Mouse (Mus musculus) mouse embryonic stem cell (cell line): ENCODE measurements around the gene Irf2.

Experiments
- in situ Hi-C, 2 experiments: fragments of 300-500 bp; cut with MboI; formaldehyde crosslinking; loops; 1 replicate in 1 of 2; 3 replicates in 1 of 2; pipeline ENCODE4 v1.14.3; 2019 to 2020; ENCODE audit warnings: low sequenced_read_pairs in 2 of 2, low pct_unique_long_range_greater_than_20kb in 1 of 2, mixed read lengths in 1 of 2; ENCODE audit not compliant: unreplicated experiment in 1 of 2

Gene Irf2

DNA sequence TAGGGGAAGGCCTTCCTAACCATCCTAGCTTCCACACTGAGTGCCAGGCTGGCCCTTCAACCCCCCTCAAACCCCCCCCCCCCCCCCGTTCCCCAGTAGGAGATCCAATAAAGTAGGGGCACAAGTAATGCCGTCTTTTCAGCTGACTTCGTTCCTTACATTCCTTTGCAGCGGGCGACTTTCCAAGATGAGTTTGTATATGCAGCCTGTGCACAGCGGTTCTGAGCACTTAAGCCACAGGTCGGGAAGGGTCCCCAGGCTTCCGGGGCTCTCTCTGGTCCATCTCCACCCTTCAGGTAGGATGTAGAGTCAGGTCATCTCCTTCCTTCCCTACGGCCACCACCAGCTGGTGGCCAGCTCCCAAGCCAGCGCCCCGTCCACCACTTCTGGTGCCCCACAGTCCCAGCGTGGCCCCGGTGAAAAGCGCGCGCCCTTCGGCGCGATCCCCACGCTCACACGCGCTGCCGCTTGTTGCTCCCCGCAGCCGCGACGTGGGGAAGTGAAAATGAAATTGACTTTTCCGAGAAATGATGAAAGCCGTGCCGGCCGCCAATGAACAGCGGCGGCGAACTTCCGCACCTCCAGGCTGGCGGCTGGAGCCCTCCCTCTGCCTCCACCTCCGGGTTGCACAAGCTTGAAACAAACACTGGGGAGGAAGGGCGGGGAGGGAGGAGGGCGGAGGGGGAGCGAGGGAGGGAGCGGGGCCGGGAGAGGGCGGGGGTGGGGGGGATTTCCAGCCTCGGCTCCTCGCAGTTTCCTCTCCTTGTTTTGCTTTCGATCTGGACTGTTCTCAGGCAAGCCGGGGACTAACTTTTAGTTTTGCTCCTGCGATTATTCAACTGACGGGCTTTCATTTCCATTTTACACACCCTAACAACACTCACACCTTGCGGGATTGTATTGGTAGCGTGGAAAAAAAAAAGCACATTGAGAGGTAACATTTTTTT is at the start of gene Irf2:
Gene Irf2, plus strand, starts transcription at position 730 of the 947 bp plus-strand sequence.
- in situ Hi-C loops: no loop called here

DNA sequence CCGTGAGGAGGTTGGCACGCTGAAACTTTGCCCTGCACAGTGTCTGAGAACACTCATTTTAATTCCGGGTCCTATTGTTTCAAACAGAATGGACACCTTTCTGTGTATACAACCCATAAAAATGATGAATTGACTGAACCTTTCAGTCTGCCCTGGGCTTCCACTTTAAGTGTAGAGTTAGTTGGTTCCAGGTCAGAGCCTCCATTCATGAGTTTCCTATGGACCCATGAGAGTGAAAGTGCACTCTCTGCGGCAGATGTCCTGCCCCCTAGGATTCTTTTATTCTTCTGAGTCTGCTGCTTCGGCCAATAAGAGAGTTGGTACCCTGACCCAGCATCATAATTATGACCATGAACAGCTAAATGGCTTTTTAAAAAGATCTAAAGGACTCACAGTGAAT is 49.4 kb upstream of the Irf2 start:
- in situ Hi-C loops: no loop called here

DNA sequence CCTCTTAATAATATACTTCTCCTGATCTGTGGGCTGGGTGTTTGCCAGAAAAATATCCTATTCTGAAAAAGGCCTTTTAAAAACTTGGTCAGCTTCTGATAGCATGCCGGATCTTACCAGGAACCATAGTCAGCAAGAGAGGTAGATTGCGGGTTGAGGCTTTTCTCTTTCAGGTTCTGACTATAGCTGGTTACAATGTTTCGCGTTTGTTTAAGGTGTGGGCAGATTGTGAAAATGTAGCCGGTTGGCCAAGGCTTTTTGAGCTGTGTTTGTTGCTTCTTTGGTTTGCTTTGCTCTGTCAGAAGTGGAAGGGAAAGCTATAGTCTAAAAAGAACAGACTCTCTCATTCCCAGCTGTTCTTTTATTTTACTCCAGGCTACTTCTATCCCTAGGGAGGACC is 49.0 kb upstream of the Irf2 start:
- in situ Hi-C loops: no loop called here

DNA sequence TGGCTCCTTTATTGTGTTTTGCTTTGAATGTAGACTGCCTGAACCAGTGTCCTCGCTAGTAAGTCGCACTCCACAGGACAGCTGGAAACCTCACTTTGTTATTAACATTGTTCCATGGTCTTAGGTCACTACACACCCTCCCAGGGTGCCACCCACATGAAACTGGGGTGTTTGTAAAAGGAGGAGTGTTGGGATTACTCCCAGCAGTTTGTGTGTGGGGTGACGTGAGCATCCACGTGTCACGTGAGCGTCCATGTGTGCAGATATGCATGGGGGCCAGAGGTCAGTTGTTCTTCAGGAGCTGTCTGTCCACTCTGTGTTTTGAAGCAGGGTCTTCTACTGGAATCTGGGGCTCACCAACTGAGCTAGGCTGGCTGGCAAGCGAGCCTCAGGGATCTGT is 48.2 kb upstream of the Irf2 start:
- in situ Hi-C loops: no loop called here

DNA sequence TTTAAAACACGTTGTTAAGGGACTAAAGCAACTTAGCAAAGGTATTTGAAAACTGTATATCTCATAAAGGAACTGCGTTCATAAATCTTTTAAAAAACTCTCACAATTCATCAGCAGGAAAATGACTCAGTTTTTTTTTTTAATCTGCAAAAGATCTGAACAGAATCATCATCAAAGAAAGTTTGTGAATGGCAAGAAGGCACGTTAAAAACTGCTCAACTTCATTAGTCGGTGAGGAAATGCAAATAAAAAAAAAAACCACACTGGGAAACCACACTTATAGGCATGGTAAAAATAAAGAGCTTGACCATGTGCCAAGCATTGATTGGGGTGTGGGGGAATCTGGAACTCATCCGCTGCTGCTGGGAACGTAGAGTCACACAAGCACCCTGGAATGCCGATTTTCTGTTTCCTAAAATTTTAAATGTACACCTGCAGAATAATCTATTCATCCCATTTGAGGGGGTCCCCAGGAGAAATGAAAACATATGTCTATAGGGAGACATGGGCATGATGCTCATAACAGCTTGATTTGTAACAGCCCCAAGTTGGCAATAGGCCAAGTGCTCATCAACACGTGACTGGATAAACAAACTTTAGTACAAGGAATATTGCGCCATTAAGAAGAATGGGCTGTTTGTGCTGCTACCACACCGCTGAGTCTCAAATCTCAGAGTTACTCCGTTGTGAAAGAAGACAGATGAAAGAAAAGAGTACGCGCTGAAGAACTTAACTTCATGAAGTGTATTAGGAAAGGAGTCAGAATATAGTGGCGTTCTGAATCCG is 43.1 kb upstream of the Irf2 start:
- in situ Hi-C loops: no loop called here

DNA sequence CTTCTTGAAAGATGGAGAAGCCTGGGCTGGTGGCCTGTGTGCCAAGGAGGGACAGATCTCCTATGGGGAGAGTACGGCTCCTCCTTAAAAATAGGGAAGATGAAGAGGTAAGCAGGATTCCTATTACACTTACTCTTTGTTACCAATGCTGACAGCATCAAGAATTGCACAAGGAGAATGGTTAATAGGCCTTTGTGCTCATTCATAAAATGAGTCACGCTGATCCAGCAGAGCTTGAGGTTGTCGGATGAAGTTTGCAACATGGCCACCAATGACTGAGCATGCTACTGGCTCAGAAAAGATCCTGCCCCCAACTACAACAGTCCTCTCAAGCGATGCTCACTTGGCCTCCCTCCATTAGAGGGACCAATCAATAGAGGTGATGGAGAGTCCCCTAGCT is 42.0 kb upstream of the Irf2 start:
- in situ Hi-C loops: no loop called here

DNA sequence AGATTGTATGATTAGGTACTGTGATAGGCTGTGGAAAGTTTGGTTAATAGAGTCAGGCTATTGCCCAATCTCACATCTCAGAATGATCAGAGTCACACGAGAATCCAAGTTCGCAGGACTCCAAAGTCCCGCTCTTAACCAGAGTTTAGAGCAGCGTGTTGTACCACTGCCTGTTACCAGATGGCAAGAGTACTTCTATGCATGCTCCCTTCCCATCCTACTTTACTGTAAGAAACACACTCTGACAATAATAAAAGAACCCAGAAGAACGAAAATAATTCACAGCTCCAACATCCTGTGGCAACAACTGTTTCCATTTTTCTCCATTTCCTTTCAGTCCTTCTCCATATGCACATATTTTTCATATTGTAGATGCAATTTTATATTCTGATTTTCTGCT is 41.4 kb upstream of the Irf2 start:
- in situ Hi-C loops: no loop called here

DNA sequence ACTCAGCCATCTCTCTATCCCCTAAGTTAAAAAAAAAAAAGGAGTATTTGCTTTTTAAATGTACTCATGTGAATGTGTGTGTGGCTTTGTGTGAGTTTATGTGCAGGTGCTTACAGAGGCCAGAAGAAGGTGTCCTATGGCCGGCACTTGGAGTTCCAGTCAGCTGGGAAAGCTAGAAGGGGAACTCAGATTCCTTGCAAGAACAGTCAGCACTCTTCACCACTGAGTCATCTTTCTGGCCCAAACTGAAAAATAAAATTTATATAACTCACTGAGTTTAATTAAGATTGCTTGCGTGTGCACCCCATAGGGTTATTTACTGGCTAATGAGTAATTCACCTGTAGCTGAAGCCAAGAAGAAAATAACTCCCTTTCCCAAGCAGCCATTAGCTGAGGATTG is 34.4 kb upstream of the Irf2 start:
- in situ Hi-C loops: no loop called here

DNA sequence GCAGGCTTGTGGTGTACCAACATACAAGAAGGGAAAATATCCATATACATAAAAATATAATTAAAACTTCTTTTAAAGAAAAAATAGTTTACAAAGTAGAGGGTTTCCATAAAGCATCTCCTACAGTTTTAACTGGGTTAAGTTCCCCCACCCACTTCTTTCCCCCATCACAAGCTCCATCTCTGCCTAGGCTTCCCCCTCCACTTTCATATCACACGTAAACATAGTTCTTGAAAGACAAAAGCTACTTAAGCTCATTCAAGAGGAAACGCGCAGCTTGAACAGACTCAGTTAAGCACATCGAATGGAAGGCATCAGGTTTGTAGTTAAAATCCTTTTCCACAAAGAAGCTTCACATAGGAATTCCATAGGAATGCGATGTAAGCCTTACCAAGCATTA is 32.8 kb upstream of the Irf2 start:
- in situ Hi-C loops: no loop called here

DNA sequence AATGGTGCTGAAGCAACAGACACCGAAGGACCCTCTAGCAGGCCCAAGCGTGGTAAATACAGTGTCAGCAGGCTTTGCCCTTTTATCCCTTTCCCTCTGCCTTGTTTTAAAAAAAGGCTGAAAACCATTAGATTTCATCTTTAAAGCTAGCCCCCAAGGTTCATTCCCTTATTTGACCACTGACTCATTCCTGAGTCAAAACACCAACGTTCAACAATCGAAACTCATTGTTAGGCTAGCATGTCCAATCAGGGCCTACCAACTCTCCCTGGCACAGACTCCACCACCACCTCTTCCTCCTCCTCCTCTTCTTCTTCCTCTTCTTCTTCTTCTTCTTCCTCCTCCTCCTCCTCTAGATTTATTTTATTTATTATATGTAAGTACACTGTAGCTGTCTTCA is 30.2 kb upstream of the Irf2 start:
- in situ Hi-C loops: no loop called here

DNA sequence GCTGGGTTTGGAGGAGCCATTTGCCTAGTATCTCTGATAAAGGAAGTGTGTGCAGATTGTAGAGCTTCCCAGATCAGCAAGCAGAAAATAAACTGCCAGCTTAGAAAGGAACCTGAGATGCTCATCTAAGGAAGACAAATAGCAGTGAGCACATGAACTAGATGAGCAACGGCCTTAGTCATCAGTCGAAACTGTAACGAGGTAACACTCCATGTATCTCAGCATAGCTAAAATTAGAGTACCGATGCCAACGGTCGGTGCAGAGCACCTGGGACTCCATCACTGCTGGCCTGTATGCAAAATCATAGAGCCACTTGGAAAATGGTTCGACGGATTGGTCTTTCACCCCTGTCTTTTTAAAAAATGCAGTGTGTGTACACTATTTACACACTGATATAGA is 29.2 kb upstream of the Irf2 start:
- in situ Hi-C loops: no loop called here

DNA sequence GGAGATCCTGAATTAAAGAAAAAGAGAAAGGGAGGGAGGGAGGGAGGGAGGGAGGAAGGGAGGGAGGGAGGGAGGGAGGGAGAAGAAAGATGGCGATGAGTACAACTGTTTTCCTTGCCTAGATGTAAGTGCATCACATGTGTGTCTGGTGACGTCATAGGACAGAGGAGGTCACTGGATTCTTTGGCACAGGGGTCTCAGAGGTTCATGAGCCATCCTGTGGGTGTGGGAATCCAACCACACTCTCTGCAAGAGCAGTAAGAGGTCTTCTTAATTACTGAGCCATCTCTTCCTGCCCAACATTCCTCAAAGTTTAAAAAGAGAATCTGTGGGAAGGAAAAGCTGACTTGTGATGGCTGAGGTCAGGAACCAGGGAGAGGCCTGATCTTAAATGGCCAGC is 28.0 kb upstream of the Irf2 start:
- in situ Hi-C loops: no loop called here

DNA sequence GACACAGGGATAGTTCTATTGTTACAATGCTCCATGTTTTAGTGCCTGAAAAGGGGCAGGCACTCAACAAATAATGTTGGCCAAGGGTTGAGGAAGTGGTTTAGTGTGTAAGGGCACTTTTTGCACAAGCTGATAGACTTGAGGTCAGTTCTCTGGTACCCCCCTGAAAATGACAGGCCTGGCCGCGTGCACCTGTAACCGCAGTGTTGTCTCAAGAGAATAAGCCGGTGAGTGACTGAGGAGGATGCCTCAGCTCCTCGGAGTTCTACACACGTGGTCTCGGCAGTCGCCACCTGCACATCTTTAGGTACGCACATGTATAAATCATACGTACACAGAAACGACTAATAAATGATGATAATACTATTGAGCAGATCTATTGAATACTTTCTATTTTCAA is 26.4 kb upstream of the Irf2 start:
- in situ Hi-C loops: no loop called here

DNA sequence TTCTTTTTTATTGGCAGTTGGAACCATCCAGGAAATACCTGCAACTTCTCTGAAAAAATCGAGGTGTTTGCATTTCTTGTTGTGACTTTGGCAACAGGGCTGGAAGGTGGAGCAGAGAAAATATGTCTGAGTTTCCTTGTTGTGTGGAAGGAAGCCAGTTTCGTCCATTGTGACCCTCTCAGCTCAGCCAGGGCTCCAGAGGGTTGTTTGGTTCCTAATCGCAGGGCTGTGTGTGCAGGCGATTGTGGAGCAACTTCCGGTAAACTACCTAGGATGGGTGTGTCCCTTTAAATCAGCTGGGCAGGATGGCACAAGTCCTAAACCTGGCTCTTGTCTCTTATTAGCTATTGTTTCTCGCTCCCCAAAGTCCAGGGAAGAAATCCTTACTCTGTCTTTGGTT is 25.7 kb upstream of the Irf2 start:
- in situ Hi-C loops: no loop called here

DNA sequence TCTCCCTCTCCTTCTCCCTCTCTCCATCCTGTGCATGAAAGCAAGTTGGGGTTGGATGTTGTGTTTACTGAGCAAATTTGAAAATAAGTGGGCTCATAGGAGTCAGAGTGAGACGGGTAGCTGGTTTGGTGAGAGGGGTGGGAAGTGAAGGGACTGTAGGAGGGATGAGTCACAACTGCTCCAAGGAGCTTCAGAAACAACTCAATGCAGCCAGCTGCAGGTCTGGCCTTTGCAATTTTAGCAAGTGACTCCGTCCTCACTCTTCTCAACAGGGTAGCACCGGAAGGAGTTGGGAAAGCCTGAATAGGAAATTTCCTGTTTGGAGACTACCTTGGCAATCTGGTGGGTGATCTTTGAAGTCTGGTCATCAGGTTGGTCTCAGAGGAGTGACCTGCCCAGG is 25.1 kb upstream of the Irf2 start:
- in situ Hi-C loops: no loop called here

DNA sequence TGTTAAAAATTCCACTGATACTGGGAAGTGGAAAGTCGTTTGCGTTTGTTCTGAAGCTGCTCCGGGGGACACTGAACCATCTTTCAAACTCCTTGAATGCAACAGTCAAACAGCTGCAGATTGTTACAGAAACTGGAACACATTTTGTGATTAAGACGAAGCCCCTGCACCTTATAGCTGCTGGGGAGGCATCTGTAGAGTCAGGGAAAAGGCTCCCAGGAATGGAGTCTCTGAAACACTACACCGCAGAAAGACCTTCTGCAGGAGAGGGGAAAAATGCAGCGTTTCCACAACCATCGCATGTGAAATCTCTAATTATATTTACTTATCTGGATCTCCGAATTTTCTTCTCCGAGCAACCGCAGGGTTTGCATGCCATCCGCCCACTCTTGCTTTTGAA is 23.1 kb upstream of the Irf2 start:
- in situ Hi-C loops: no loop called here

DNA sequence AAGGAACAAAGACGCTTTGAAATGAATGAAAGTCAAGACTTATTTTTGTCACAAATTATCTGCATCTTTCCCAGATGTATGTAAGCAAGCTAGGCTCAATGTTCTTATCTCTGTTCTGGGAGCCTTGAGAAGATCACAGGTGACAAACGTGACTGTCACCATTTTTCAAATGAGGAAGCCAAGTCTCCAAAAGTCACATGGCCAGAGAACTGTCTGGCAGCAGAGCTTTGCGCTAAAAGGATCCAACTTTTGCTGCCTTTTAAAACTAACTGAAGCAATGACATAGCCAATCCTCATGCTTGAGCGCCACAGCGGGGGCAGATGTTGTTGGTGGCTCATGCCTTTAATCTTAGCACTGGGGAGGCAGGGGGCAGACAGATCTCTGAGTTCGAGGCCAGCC is 22.4 kb upstream of the Irf2 start:
- in situ Hi-C loops: no loop called here

DNA sequence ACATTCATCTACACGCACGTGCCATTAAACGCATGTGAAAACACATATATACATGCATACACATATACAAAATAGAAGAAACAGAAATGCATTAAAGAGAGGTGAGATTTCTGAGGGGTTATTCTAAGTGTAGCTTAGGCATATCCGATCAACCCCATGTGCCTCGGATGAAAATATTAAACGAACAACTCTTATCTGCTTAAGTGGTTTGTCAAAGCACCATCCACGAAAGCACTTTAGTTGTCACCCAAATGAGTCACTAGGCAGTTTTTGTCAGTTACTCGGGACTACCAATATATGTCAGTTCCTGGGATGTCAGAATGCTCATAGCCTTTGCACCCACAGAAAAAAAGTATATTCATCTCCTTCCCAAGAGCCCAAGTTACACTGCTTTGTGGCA is 21.2 kb upstream of the Irf2 start:
- in situ Hi-C loops: no loop called here

DNA sequence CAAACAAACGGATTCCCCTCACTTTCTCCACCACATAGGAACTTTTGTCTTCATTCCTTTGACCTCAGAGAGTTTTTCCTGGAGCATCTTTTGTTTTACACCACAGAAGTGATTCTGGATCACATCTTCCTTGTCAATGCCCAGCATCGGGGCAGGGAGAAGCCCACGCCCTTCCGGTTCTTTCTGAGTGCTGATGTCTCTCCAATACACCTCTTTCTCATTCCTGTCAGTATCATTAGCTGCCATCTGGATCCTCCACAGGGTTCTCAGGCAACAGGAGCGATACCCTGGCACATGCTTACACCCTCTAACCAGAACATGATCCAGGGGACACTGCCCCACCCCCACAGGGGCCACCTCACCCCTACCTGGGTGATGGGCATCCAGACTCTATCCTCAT is 20.8 kb upstream of the Irf2 start:
- in situ Hi-C loops: no loop called here

DNA sequence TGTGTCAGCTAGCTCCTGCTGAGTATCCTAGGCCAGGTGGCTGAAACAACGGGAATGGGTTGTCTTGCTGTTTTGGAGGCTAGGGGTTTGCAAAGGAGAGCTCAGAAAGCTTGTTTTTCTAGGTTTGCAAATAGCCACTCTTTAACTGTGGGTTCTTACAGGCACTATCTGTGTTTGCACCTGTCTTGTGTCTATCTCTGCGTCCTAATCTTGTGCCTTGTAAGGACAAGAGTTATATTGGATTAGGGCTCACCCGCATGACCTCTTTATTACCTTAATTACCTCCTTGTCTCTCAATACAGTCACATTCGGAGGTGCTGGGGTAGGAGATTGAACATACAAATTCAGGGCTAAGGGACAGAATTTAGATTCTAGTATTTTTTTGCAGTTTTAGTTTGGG is 18.9 kb upstream of the Irf2 start:
- in situ Hi-C loops: no loop called here
